Mouse (Mus musculus) megakaryocyte-erythroid progenitor cell, adult 5-6 weeks (primary cell): ENCODE measurements around the gene Ogt. TPM values are rescaled to one million over a fixed set of nuclear protein-coding genes. Genes with fewer than 3 reads are reported as not detected.
A peak's percentile ranks its signal among the peaks of the same experiment; 100 is the strongest.

Source experiments
- ATAC-seq: replicated peaks from 2 replicates; pipeline ENCODE4 v1.8.0; 2016; ENCODE audit warnings: mild to moderate bottlenecking, inconsistent platforms; ENCODE audit not compliant: severe bottlenecking, poor library complexity, low FRiP score, low TSS enrichment
- total RNA-seq, 2 experiments: library from RNA; stranded (forward) in 1 of 2; stranded (reverse) in 1 of 2; fragments of 200-1000, 215-1000 nt in 1 of 2; fragments of >200 nt in 1 of 2; fragmentation: Nextera tagmentation in 1 of 2; gene quantifications; 2 replicates each; pipeline ENCODE4 v1.2.3; 2014 to 2017

The Ogt gene
- total RNA-seq, 2 experiments from 2014 or later: 70.8 to 280 TPM

DNA sequence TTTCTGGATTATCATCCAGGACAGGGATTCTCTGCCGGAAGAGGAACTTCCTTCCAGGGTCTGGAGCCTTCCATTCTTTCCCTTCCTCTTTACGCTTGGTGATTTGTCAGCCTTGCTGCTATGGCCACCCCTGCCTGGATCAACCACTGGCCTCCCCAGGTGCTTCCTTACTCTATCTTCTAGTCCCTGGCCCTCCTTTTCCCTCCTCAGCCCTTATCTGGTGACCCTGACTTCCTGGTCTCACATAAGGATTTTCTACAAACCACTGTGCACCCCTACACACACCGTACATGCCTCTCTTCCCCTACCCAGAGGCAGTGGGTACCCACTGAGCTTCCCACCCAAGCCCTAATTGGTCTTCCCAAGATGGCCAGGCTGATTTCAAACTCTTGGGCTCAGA, 93.4 kb downstream of the Ogt start:
- ATAC-seq: no peak

- ATAC-seq: peak; percentile 68
These were observed 94.0 kb downstream of the Ogt start, which contains the start of gene Cxcr3 for GRCm38 (mm10) chrX:101733828-101734319. Gene Cxcr3, minus strand, starts transcription at chrX:101734269.

Other genes with a start within 250 kb of the Ogt start
- gene Zmym3, start 219.2 kb upstream of the Ogt start, total RNA-seq (2014; fragmentation: Nextera tagmentation): 46.3 and 84.1 TPM in 2 replicates
- 28.7 and 52.7 TPM in 2 replicates for gene Zmym3, start 219.2 kb upstream of the Ogt start, total RNA-seq (2017)
- gene Nono, start 210.7 kb upstream of the Ogt start, total RNA-seq (2014; fragmentation: Nextera tagmentation): 264 and 296 TPM in 2 replicates
- 572 and 583 TPM in 2 replicates for gene Nono, start 210.7 kb upstream of the Ogt start, total RNA-seq (2017)
- gene Itgb1bp2, start 191.0 kb upstream of the Ogt start, total RNA-seq (2014; fragmentation: Nextera tagmentation): 5.2 and 7.8 TPM in 2 replicates
- not detected in 2 replicates for gene Itgb1bp2, start 191.0 kb upstream of the Ogt start, total RNA-seq (2017)
- 45.3 and 55.7 TPM in 2 replicates for gene Taf1, start 107.3 kb upstream of the Ogt start, total RNA-seq (2014; fragmentation: Nextera tagmentation)
- gene Taf1, start 107.3 kb upstream of the Ogt start, total RNA-seq (2017): 75.8 and 103 TPM in 2 replicates
- gene Cxcr3, start 94.2 kb downstream of the Ogt start, total RNA-seq (2014; fragmentation: Nextera tagmentation): not detected in 2 replicates
- gene Cxcr3, start 94.2 kb downstream of the Ogt start, total RNA-seq (2017): 0.42 and 2.9 TPM in 2 replicates
- gene Gm4779, start 154.4 kb downstream of the Ogt start, total RNA-seq (2014; fragmentation: Nextera tagmentation): not detected in 2 replicates
- 1.8 TPM in 1 of 2 replicates, not detected in the other for gene Gm4779, start 154.4 kb downstream of the Ogt start, total RNA-seq (2017)
- not detected in 2 replicates for gene 8030474K03Rik, start 154.6 kb downstream of the Ogt start, total RNA-seq (2014; fragmentation: Nextera tagmentation)
- gene 8030474K03Rik, start 154.6 kb downstream of the Ogt start, total RNA-seq (2017): 0.46 TPM in 1 of 2 replicates, not detected in the other
- 5.7 and 6.1 TPM in 2 replicates for gene Nhsl2, start 209.3 kb downstream of the Ogt start, total RNA-seq (2014; fragmentation: Nextera tagmentation)
- gene Nhsl2, start 209.3 kb downstream of the Ogt start, total RNA-seq (2017): 1.0 and 5.7 TPM in 2 replicates